Comparison of ENCODE assay signal across 10 mouse cellular contexts in genomic region chr10:89343716-89344115, GRCm38 (mm10). TPM values are rescaled to one million over a fixed set of nuclear protein-coding genes. Genes with fewer than 3 reads are reported as not detected.
A peak's percentile ranks its signal among the peaks of the same experiment; 100 is the strongest.
DNase-seq lines count a peak whose midpoint lies in the region; ATAC-seq lines count a peak whose summit lies in the region.
"Had no signal": no experiment of that assay in that cellular context is flagged by ENCODE, and none has a peak within 500 bp of the region (broad histone marks: within the 10 kb centered on the region; RNA-seq: fewer than 3 reads in every experiment).

No protein-coding gene starts in this region.

- intact Hi-C loops in heart, postnatal 10 days (cut with DNase I) = loop anchor here (5.0 kb wide), 1 partner anchor 39 kb away; no protein-coding TSS in a partner anchor

- H3K4me2 ChIP-seq in hindbrain, embryonic 12.5 days (replicated peaks) = 0 out of 2 replicates have a peak overlapping the region, but pooled peaks have one; percentile 97

- H3K9ac ChIP-seq in hindbrain, embryonic 12.5 days = no peak overlapping the region

- no peaks in the 10 kb centered on the region for H3K9me3 ChIP-seq in hindbrain, embryonic 12.5 days (replicated peaks)
- H3K9me3 ChIP-seq in hindbrain, embryonic 10.5 days = no peaks in the 10 kb centered on the region
- H3K9me3 ChIP-seq: lung, embryonic 15.5 days; midbrain, embryonic 12.5 days had no signal

- peaks cover 41% of the 10 kb centered on the region for H3K27me3 ChIP-seq in hindbrain, embryonic 12.5 days
- H3K27me3 ChIP-seq in hindbrain, embryonic 10.5 days (ENCODE audit: insufficient read depth, poor library complexity, severe bottlenecking) = peaks cover 57% of the 10 kb centered on the region

- no peak for DNase-seq in hindbrain, embryonic 10.5 days (ENCODE audit: low spot score)
- DNase-seq in right cerebral cortex, adult 18-20 months = peak; percentile 8
- no peak for DNase-seq in right cerebral cortex, postnatal 14 days
- DNase-seq in heart, postnatal 10 days = peak; percentile 21 to 24
- DNase-seq in adrenal gland, adult 8-10 months = no peak
- no peak for DNase-seq in adrenal gland, postnatal 4 days (ENCODE audit: low spot score in 2 of 2)

- no peak overlapping the region for H3K27ac ChIP-seq in hindbrain, embryonic 12.5 days
- H3K27ac ChIP-seq in hindbrain, embryonic 10.5 days = no peak overlapping the region
- H3K27ac ChIP-seq: lung, embryonic 15.5 days; midbrain, embryonic 12.5 days had no signal

- WGBS in hindbrain, embryonic 12.5 days = 23% methylated on average over 8 of the region's 8 CpGs
- WGBS in hindbrain, embryonic 10.5 days = 15% methylated on average over 8 of the region's 8 CpGs

- no peaks in the 10 kb centered on the region for H3K36me3 ChIP-seq in hindbrain, embryonic 12.5 days
- H3K36me3 ChIP-seq in hindbrain, embryonic 10.5 days = no peaks in the 10 kb centered on the region
- H3K36me3 ChIP-seq: lung, embryonic 15.5 days; midbrain, embryonic 12.5 days had no signal

- H3K4me1 ChIP-seq in hindbrain, embryonic 12.5 days = 0 out of 2 replicates have a peak, but pooled peaks cover 8% of the 10 kb centered on the region
- peaks cover 13% of the 10 kb centered on the region for H3K4me1 ChIP-seq in hindbrain, embryonic 10.5 days (replicated peaks)

- H3K4me3 ChIP-seq in hindbrain, embryonic 12.5 days = no peak overlapping the region
- H3K4me3 ChIP-seq in hindbrain, embryonic 10.5 days = no peak overlapping the region

- no peak for ATAC-seq in hindbrain, embryonic 12.5 days (ENCODE audit: low FRiP score)

RNA-seq across cellular contexts. Expression of gene Ano4, which starts 0.8 kb away (rescaled TPM):
- polyA plus RNA-seq in hindbrain, embryonic 12.5 days (2016; fragmentation: Nextera tagmentation; extraction: Ambion mirVana) = 3.3 and 4.4 TPM in 2 replicates
- 0.50 and 1.7 TPM in 2 replicates for polyA plus RNA-seq in hindbrain, embryonic 10.5 days (2016; fragmentation: Nextera tagmentation; extraction: Ambion mirVana)
- 1 to 10 TPM; 4.5 to 6.1 TPM for total RNA-seq in heart, postnatal 10 days (2021)
- under 1 TPM in 2 of 4 experiments, not detected in 2; 0.20 to 0.28 TPM for total RNA-seq in adrenal gland, adult 8-10 months (2022)
- 1 to 10 TPM; 1.8 to 1.9 TPM for total RNA-seq in adrenal gland, postnatal 4 days (2021)
- polyA plus RNA-seq: small intestine, adult 2 months had no signal

Comparison
In these comparisons a context has a peak if more than half of its experiments do, and no peak if none do; other contexts are left out.
1. DNase-seq: peak in right cerebral cortex, adult 18-20 months (single experiment) and heart, postnatal 10 days (2 of 2); none in hindbrain, embryonic 10.5 days (single experiment), right cerebral cortex, postnatal 14 days (single experiment), adrenal gland, adult 8-10 months (single experiment) and adrenal gland, postnatal 4 days (0 of 2).